Mouse (Mus musculus) midbrain, embryonic 13.5 days (tissue): ENCODE data around the gene Gm20441. TPM values are rescaled to one million over a fixed set of nuclear protein-coding genes. Genes with fewer than 3 reads are reported as not detected.

ENCODE experiments used
- ATAC-seq: fragments of 200-750 bp; cut with Nextera tagmentation; 2 replicates; pipeline ENCODE4 v1.8.0; 2017; ENCODE audit warnings: mild to moderate bottlenecking, moderate TSS enrichment, moderate library complexity
- H3K27ac ChIP-seq: fragments of 300-500 bp; sonication (generic); 2 replicates; pipeline ENCODE4 v1.5.1; 2015; ENCODE audit warnings: inconsistent platforms, mild to moderate bottlenecking, moderate library complexity
- H3K27me3 ChIP-seq: fragments of 300-500 bp; sonication (generic); 2 replicates; pipeline ENCODE4 v1.6.1; 2015; ENCODE audit warnings: mild to moderate bottlenecking, inconsistent platforms
- H3K36me3 ChIP-seq: fragments of 300-500 bp; sonication (generic); 2 replicates; pipeline ENCODE4 v1.6.1; 2015; ENCODE audit warnings: mild to moderate bottlenecking, inconsistent platforms
- H3K4me1 ChIP-seq: fragments of 300-500 bp; sonication (generic); replicated peaks from 2 replicates; pipeline ENCODE4 v1.6.1; 2015; ENCODE audit warnings: inconsistent platforms
- H3K4me2 ChIP-seq: fragments of 300-500 bp; sonication (generic); replicated peaks from 2 replicates; pipeline ENCODE4 v1.6.1; 2015; ENCODE audit warnings: moderate library complexity, mild to moderate bottlenecking, inconsistent platforms
- H3K4me3 ChIP-seq: fragments of 300-500 bp; sonication (generic); replicated peaks from 2 replicates; pipeline ENCODE4 v1.5.1; 2015; ENCODE audit warnings: mild to moderate bottlenecking, inconsistent platforms
- H3K9ac ChIP-seq: fragments of 300-500 bp; sonication (generic); replicated peaks from 2 replicates; pipeline ENCODE4 v1.6.1; 2015; ENCODE audit warnings: mild to moderate bottlenecking, inconsistent platforms
- H3K9me3 ChIP-seq: fragments of 300-500 bp; sonication (generic); 2 replicates; pipeline ENCODE4 v1.6.1; 2016; ENCODE audit warnings: mild to moderate bottlenecking, inconsistent platforms
- WGBS: fragments of 180-500 bp; shearing (Covaris S2); methylation state at CpG from one replicate; pipeline ENCODE4 v1.1.7; 2015; 5-methylcytosine and 5-hydroxymethylcytosine counted together
- polyA plus RNA-seq: library from polyadenylated mRNA; unstranded; fragments of >200 nt; fragmentation: Nextera tagmentation; extraction: Ambion mirVana; gene quantifications from 2 replicates; pipeline ENCODE4 v1.2.1, GENCODE M21; 2015

Gm20441 gene
- polyA plus RNA-seq, 1 experiment from 2014 or later: not detected

- WGBS: 1% methylated on average over 18 of the region's 18 CpGs
- peak within 1 kb of the TSS; percentile 50 for H3K9ac ChIP-seq
- H3K4me2 ChIP-seq: peak within 1 kb of the TSS; percentile 66
- no peaks in the 10 kb centered on the region for H3K9me3 ChIP-seq
- H3K4me1 ChIP-seq: peaks cover 15% of the 10 kb centered on the region
- peaks cover 6% of the 10 kb centered on the region; the same call in 1 of the 2 replicates for H3K27me3 ChIP-seq
- H3K36me3 ChIP-seq: no peaks in the 10 kb centered on the region
- peak; percentile 53 for ATAC-seq
- H3K4me3 ChIP-seq: peak within 1 kb of the TSS; percentile 41
- H3K27ac ChIP-seq: no peak within 1 kb of the TSS
Measured at GRCm38 (mm10) chr10:75798176-75798696, 17.5 kb upstream of the Gm20441 start, which contains the start of gene Gstt1. TSS of gene Gstt1 (minus strand) at chr10:75798584.

- H3K27me3 ChIP-seq: peaks cover 6% of the 10 kb centered on the region; the same call in 1 of the 2 replicates
- peak overlapping the region; percentile 66 for H3K4me2 ChIP-seq
- H3K4me3 ChIP-seq: peak overlapping the region; percentile 41
- peak; percentile 77 for ATAC-seq
- H3K9ac ChIP-seq: peak overlapping the region; percentile 50
- WGBS: 3% methylated on average over 12 of the region's 12 CpGs
- no peak overlapping the region for H3K27ac ChIP-seq
- no peaks in the 10 kb centered on the region for H3K36me3 ChIP-seq
- H3K4me1 ChIP-seq: peaks cover 15% of the 10 kb centered on the region
- no peaks in the 10 kb centered on the region for H3K9me3 ChIP-seq
Measured at GRCm38 (mm10) chr10:75797619-75798175, 16.9 kb upstream of the Gm20441 start.

GRCm38 (mm10) chr10:75796731-75797516 is 16.2 kb upstream of the Gm20441 start:
- Histone ChIP-seq H3K9ac (no peak overlapping the region), H3K4me3 (peak overlapping the region; percentile 41), H3K9me3 (no peaks in the 10 kb centered on the region), H3K36me3 (no peaks in the 10 kb centered on the region), H3K27me3 (peaks cover 6% of the 10 kb centered on the region; the same call in 1 of the 2 replicates), H3K4me1 (peaks cover 15% of the 10 kb centered on the region), H3K4me2 (peak overlapping the region; percentile 66), H3K27ac (no peak overlapping the region)
- no peak for ATAC-seq
- WGBS: 49% methylated on average over 11 of the region's 11 CpGs

GRCm38 (mm10) chr10:75794880-75795279 is 14.1 kb upstream of the Gm20441 start:
- no peak for ATAC-seq

GRCm38 (mm10) chr10:75790773-75791172 is 10.0 kb upstream of the Gm20441 start:
- Histone ChIP-seq H3K27me3 (no peaks in the 10 kb centered on the region), H3K9ac (no peak overlapping the region), H3K4me2 (no peak overlapping the region), H3K36me3 (no peaks in the 10 kb centered on the region), H3K4me1 (0 out of 2 replicates have a peak, but pooled peaks cover 3% of the 10 kb centered on the region), H3K9me3 (no peaks in the 10 kb centered on the region), H3K4me3 (no peak overlapping the region), H3K27ac (no peak overlapping the region)
- WGBS: 24% methylated on average over 7 of the region's 7 CpGs
- no peak for ATAC-seq

More at GRCm38 (mm10) chr10:75794880-75795279, 14.1 kb upstream of the Gm20441 start:
- no peak overlapping the region for H3K27ac ChIP-seq
- peaks cover 6% of the 10 kb centered on the region; the same call in 1 of the 2 replicates for H3K27me3 ChIP-seq
- no peak overlapping the region for H3K4me3 ChIP-seq
- H3K9ac ChIP-seq: no peak overlapping the region
- peaks cover 18% of the 10 kb centered on the region for H3K4me1 ChIP-seq
- H3K36me3 ChIP-seq: no peaks in the 10 kb centered on the region
- 25% methylated on average over 3 of the region's 3 CpGs for WGBS
- H3K4me2 ChIP-seq: no peak overlapping the region
- H3K9me3 ChIP-seq: no peaks in the 10 kb centered on the region

GRCm38 (mm10) chr10:75789841-75790240 is 9.1 kb upstream of the Gm20441 start:
- ATAC-seq: no peak
- H3K27ac ChIP-seq: no peak overlapping the region
- H3K4me2 ChIP-seq: no peak overlapping the region
- no peaks in the 10 kb centered on the region for H3K36me3 ChIP-seq
- 95% methylated on average over 5 of the region's 5 CpGs for WGBS
- H3K9ac ChIP-seq: no peak overlapping the region
- H3K27me3 ChIP-seq: no peaks in the 10 kb centered on the region
- no peak overlapping the region for H3K4me3 ChIP-seq
- 0 out of 2 replicates have a peak, but pooled peaks cover 3% of the 10 kb centered on the region for H3K4me1 ChIP-seq
- H3K9me3 ChIP-seq: no peaks in the 10 kb centered on the region

- H3K36me3 ChIP-seq: no peaks in the 10 kb centered on the region
- no peaks in the 10 kb centered on the region for H3K27me3 ChIP-seq
- 0 out of 2 replicates have a peak, but pooled peaks cover 3% of the 10 kb centered on the region for H3K4me1 ChIP-seq
- 85% methylated on average over 6 of the region's 6 CpGs for WGBS
- H3K27ac ChIP-seq: no peak overlapping the region
- H3K4me2 ChIP-seq: no peak overlapping the region
- no peak for ATAC-seq
- H3K4me3 ChIP-seq: no peak overlapping the region
- no peak overlapping the region for H3K9ac ChIP-seq
- H3K9me3 ChIP-seq: no peaks in the 10 kb centered on the region
Measured at GRCm38 (mm10) chr10:75789081-75789735, 8.5 kb upstream of the Gm20441 start.

- Histone ChIP-seq H3K9me3 (no peaks in the 10 kb centered on the region), H3K9ac (no peak overlapping the region), H3K4me1 (0 out of 2 replicates have a peak, but pooled peaks cover 3% of the 10 kb centered on the region), H3K27me3 (no peaks in the 10 kb centered on the region), H3K4me3 (no peak overlapping the region), H3K27ac (no peak overlapping the region), H3K36me3 (no peaks in the 10 kb centered on the region), H3K4me2 (no peak overlapping the region)
- 96% methylated on average over 8 of the region's 8 CpGs for WGBS
- ATAC-seq: no peak
Measured at GRCm38 (mm10) chr10:75788277-75788676, 7.5 kb upstream of the Gm20441 start.

GRCm38 (mm10) chr10:75785442-75785841 is 4.7 kb upstream of the Gm20441 start:
- H3K27ac ChIP-seq: no peak overlapping the region
- 81% methylated on average over 1 of the region's 1 CpGs for WGBS
- no peak overlapping the region for H3K4me2 ChIP-seq
- peaks cover 24% of the 10 kb centered on the region for H3K27me3 ChIP-seq
- no peak overlapping the region for H3K4me3 ChIP-seq
- H3K36me3 ChIP-seq: no peaks in the 10 kb centered on the region
- no peaks in the 10 kb centered on the region for H3K9me3 ChIP-seq
- H3K9ac ChIP-seq: no peak overlapping the region
- peaks cover 9% of the 10 kb centered on the region for H3K4me1 ChIP-seq
- no peak for ATAC-seq

GRCm38 (mm10) chr10:75779206-75780174 is 1.3 kb downstream of the Gm20441 start:
- Histone ChIP-seq H3K9ac (no peak overlapping the region), H3K27me3 (peaks cover 64% of the 10 kb centered on the region)
- WGBS: 42% methylated on average over 15 of the region's 15 CpGs

GRCm38 (mm10) chr10:75777885-75778284 is 2.9 kb downstream of the Gm20441 start:
- 71% methylated on average over 2 of the region's 2 CpGs for WGBS

More at GRCm38 (mm10) chr10:75779206-75780174, 1.3 kb downstream of the Gm20441 start:
- Histone ChIP-seq H3K4me1 (peaks cover 11% of the 10 kb centered on the region), H3K36me3 (no peaks in the 10 kb centered on the region), H3K4me3 (no peak overlapping the region), H3K4me2 (no peak overlapping the region), H3K27ac (no peak overlapping the region), H3K9me3 (no peaks in the 10 kb centered on the region)
- ATAC-seq: no peak

More at GRCm38 (mm10) chr10:75777885-75778284, 2.9 kb downstream of the Gm20441 start:
- H3K4me3 ChIP-seq: no peak overlapping the region
- H3K27ac ChIP-seq: no peak overlapping the region
- no peak overlapping the region for H3K4me2 ChIP-seq
- H3K9ac ChIP-seq: no peak overlapping the region
- no peaks in the 10 kb centered on the region for H3K36me3 ChIP-seq
- peaks cover 65% of the 10 kb centered on the region for H3K27me3 ChIP-seq
- no peak for ATAC-seq
- peaks cover 11% of the 10 kb centered on the region for H3K4me1 ChIP-seq
- no peaks in the 10 kb centered on the region for H3K9me3 ChIP-seq
